Mouse (Mus musculus) urinary bladder, postnatal 14 days (tissue): ENCODE results near the gene Farp1.
A peak's percentile ranks its signal among the peaks of the same experiment; 100 is the strongest.

Experiments
- DNase-seq: peaks from one replicate; pipeline ENCODE4 v3.0.0; 2021; ENCODE audit warnings: low spot score

Gene Farp1

GRCm38 (mm10) chr14:121145698-121146097 lies 110.7 kb downstream of the Farp1 start:
- no peak for DNase-seq

- DNase-seq = no peak
Measured at GRCm38 (mm10) chr14:121146213-121146612, 111.2 kb downstream of the Farp1 start.

- DNase-seq = no peak
Measured at GRCm38 (mm10) chr14:121147026-121147425, 112.0 kb downstream of the Farp1 start.

GRCm38 (mm10) chr14:121148088-121148785 lies 113.2 kb downstream of the Farp1 start:
- DNase-seq = no peak

GRCm38 (mm10) chr14:121149984-121150383 lies 115.0 kb downstream of the Farp1 start:
- DNase-seq = no peak

GRCm38 (mm10) chr14:121151837-121152236 lies 116.8 kb downstream of the Farp1 start:
- no peak for DNase-seq

GRCm38 (mm10) chr14:121152771-121153170 lies 117.8 kb downstream of the Farp1 start:
- DNase-seq = no peak

- no peak for DNase-seq
Measured at GRCm38 (mm10) chr14:121153260-121153659, 118.3 kb downstream of the Farp1 start.

- no peak for DNase-seq
Measured at GRCm38 (mm10) chr14:121155173-121155572, 120.2 kb downstream of the Farp1 start.

- DNase-seq = no peak
Measured at GRCm38 (mm10) chr14:121158616-121159015, 123.6 kb downstream of the Farp1 start.

GRCm38 (mm10) chr14:121162822-121163221 lies 127.8 kb downstream of the Farp1 start:
- DNase-seq = no peak

GRCm38 (mm10) chr14:121164866-121165265 lies 129.9 kb downstream of the Farp1 start:
- DNase-seq = no peak

GRCm38 (mm10) chr14:121165408-121166037 lies 130.5 kb downstream of the Farp1 start:
- DNase-seq = no peak

- DNase-seq = peak; percentile 51
Measured at GRCm38 (mm10) chr14:121166038-121166436, 131.0 kb downstream of the Farp1 start.

- no peak for DNase-seq
Measured at GRCm38 (mm10) chr14:121168716-121169115, 133.7 kb downstream of the Farp1 start.

- DNase-seq = no peak
Measured at GRCm38 (mm10) chr14:121170321-121170720, 135.3 kb downstream of the Farp1 start.

GRCm38 (mm10) chr14:121172065-121173036 lies 137.4 kb downstream of the Farp1 start:
- no peak for DNase-seq

GRCm38 (mm10) chr14:121175385-121175784 lies 140.4 kb downstream of the Farp1 start:
- no peak for DNase-seq

GRCm38 (mm10) chr14:121175861-121176260 lies 140.9 kb downstream of the Farp1 start:
- DNase-seq = no peak

- DNase-seq = no peak
Measured at GRCm38 (mm10) chr14:121177907-121178306, 142.9 kb downstream of the Farp1 start.

GRCm38 (mm10) chr14:121180611-121181010 lies 145.6 kb downstream of the Farp1 start:
- no peak for DNase-seq

GRCm38 (mm10) chr14:121181798-121182197 lies 146.8 kb downstream of the Farp1 start:
- DNase-seq = no peak

- no peak for DNase-seq
Measured at GRCm38 (mm10) chr14:121182967-121183366, 148.0 kb downstream of the Farp1 start.
